Mouse (Mus musculus) hematopoietic multipotent progenitor cell, adult 10-12 weeks (in vitro differentiated cells): ENCODE data around the gene 4933400A11Rik. TPM values are rescaled to one million over a fixed set of nuclear protein-coding genes. Genes with fewer than 3 reads are reported as not detected.

Experiments used
- polyA plus RNA-seq: library from polyadenylated mRNA; stranded (reverse); fragments of >175 nt; gene quantifications from 2 replicates; pipeline ENCODE4 v1.2.3, GENCODE M21; 2012; ENCODE audit warnings: low replicate concordance

Gene 4933400A11Rik
- polyA plus RNA-seq = not detected in 2 replicates

GRCm38 (mm10) chrX:169779535-169779934 is at the start of gene 4933400A11Rik:
Gene 4933400A11Rik, minus strand, starts transcription at chrX:169779635.

Other genes with a start within 250 kb of the 4933400A11Rik start
- 9.5 and 10.8 TPM in 2 replicates for gene Mid1, start 94.4 kb downstream of the 4933400A11Rik start, polyA plus RNA-seq
- gene Gm21887, start 230.0 kb upstream of the 4933400A11Rik start, polyA plus RNA-seq = 1,256 and 1,547 TPM in 2 replicates